15 mouse cellular contexts compared by ENCODE assay signal in the genomic region with DNA sequence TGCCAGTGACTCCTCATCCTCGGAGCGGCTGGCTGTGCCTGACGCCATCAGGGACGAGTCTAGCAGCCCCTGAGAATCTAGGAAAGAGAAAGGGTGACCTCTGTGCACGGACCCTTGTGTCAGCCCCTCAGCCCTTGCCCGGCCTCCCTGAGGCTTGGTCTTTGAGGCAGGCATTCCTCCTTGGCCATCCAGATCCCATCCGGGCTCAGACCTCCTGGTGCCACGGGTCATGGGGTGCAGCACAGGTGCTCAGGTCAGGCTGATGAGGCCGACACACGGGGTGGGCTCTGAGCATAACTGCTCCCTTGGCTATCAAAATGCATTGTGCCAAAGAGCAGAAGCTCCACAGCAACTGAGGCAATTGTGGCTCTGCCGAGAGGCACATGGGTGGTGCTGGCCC. TPM values are rescaled to one million over a fixed set of nuclear protein-coding genes. Genes with fewer than 3 reads are reported as not detected.
DNase-seq lines count a peak whose midpoint lies in the region; ATAC-seq and TF ChIP-seq lines count a peak whose summit lies in the region.
"Had no signal": no experiment of that assay in that cellular context is flagged by ENCODE, and none has a peak within 500 bp of the region (broad histone marks: within the 10 kb centered on the region; RNA-seq: fewer than 3 reads in every experiment).

No protein-coding gene starts in this region.

- H3K9ac ChIP-seq in kidney, embryonic 15.5 days = no peak overlapping the region
- H3K9ac ChIP-seq: embryonic facial prominence, embryonic 12.5 days; hindbrain, embryonic 15.5 days; liver, postnatal 0 days had no signal

- peak overlapping the region; percentile 21 for H3ac ChIP-seq in C2C12 (ENCODE audit: control insufficient read depth, insufficient read length, low read depth)

- peak overlapping the region; percentile 87 for H3K27ac ChIP-seq in heart, embryonic 10.5 days
- H3K27ac ChIP-seq in kidney, embryonic 15.5 days = peak overlapping the region; percentile 66
- H3K27ac ChIP-seq: embryonic facial prominence, embryonic 12.5 days; forebrain, embryonic 10.5 days; hindbrain, embryonic 15.5 days had no signal

- H3K36me3 ChIP-seq in heart, embryonic 10.5 days = peaks cover 49% of the 10 kb centered on the region
- H3K36me3 ChIP-seq in kidney, embryonic 15.5 days = peaks cover 44% of the 10 kb centered on the region
- peaks cover 46% of the 10 kb centered on the region for H3K36me3 ChIP-seq in C2C12 (ENCODE audit: control insufficient read depth, insufficient read depth)
- peaks cover 54% of the 10 kb centered on the region for H3K36me3 ChIP-seq in E14TG2a.4 (ENCODE audit: insufficient read depth, low read length)

- H3K4me2 ChIP-seq in kidney, embryonic 15.5 days = 0 out of 2 replicates have a peak overlapping the region, but pooled peaks have one; percentile 21

- TF ChIP-seq CTCF in C2C12 (IDR thresholded peaks at IDR 0.05; ENCODE audit: control insufficient read depth, insufficient read depth, insufficient read length) = no peak
- TF ChIP-seq CTCF in E14TG2a.4 (conservative IDR thresholded peaks at IDR 0.05; ENCODE audit: low read length) = no peak

- H3K4me3 ChIP-seq in heart, embryonic 10.5 days = peak overlapping the region; percentile 37
- H3K4me3 ChIP-seq in kidney, embryonic 15.5 days (replicated peaks) = no peak overlapping the region
- H3K4me3 ChIP-seq in C2C12 (ENCODE audit: insufficient read depth, poor library complexity, severe bottlenecking) = no peak overlapping the region
- peak overlapping the region; percentile 58 for H3K4me3 ChIP-seq in E14TG2a.4 (replicated peaks; ENCODE audit: low read length)
- H3K4me3 ChIP-seq: embryonic facial prominence, embryonic 12.5 days; hindbrain, embryonic 15.5 days had no signal

- H3K79me2 ChIP-seq in C2C12 (ENCODE audit: control insufficient read depth, insufficient read depth) = peaks cover 25% of the 10 kb centered on the region

- DNase-seq in heart, embryonic 10.5 days (ENCODE audit: low spot score) = no peak
- no peak for DNase-seq in heart, adult 9 months (ENCODE audit: low spot score in 2 of 2)
- no peak for DNase-seq in kidney, adult 8-10 months
- no peak for DNase-seq in lung, postnatal 36 days
- DNase-seq in lung, adult 18-20 months = no peak
- DNase-seq: adrenal gland, adult 8-10 months; kidney, adult 2 months; layer of hippocampus, adult 9-11 months; liver, postnatal 0 days had no signal

- H3K27me3 ChIP-seq in heart, embryonic 10.5 days (ENCODE audit: insufficient read depth, poor library complexity, severe bottlenecking) = no peaks in the 10 kb centered on the region
- H3K27me3 ChIP-seq in kidney, embryonic 15.5 days = no peaks in the 10 kb centered on the region
- no peaks in the 10 kb centered on the region for H3K27me3 ChIP-seq in C2C12 (ENCODE audit: control insufficient read depth, insufficient read depth, insufficient read length)
- H3K27me3 ChIP-seq in E14TG2a.4 (ENCODE audit: insufficient read depth, low read length) = no peaks in the 10 kb centered on the region
- H3K27me3 ChIP-seq: embryonic facial prominence, embryonic 12.5 days; hindbrain, embryonic 15.5 days had no signal

- peaks cover 3% of the 10 kb centered on the region for H3K79me3 ChIP-seq in C2C12 (ENCODE audit: low read depth)

- peaks cover 53% of the 10 kb centered on the region for H3K4me1 ChIP-seq in heart, embryonic 10.5 days
- peaks cover 46% of the 10 kb centered on the region for H3K4me1 ChIP-seq in kidney, embryonic 15.5 days
- H3K4me1 ChIP-seq in E14TG2a.4 (replicated peaks; ENCODE audit: low read depth, low read length) = peaks cover 66% of the 10 kb centered on the region

- 88% methylated on average over 11 of the region's 11 CpGs for WGBS in heart, embryonic 10.5 days
- WGBS in kidney, embryonic 15.5 days = 87% methylated on average over 11 of the region's 11 CpGs

- no peak for ATAC-seq in kidney, embryonic 15.5 days (replicated peaks; ENCODE audit: low FRiP score)
- ATAC-seq: liver, postnatal 0 days had no signal

- H3K9me3 ChIP-seq in heart, embryonic 10.5 days = no peaks in the 10 kb centered on the region
- no peaks in the 10 kb centered on the region for H3K9me3 ChIP-seq in kidney, embryonic 15.5 days (replicated peaks)
- H3K9me3 ChIP-seq in E14TG2a.4 (ENCODE audit: low read length) = no peaks in the 10 kb centered on the region
- H3K9me3 ChIP-seq: embryonic facial prominence, embryonic 12.5 days; forebrain, embryonic 10.5 days; hindbrain, embryonic 15.5 days had no signal

TF ChIP-seq in C2C12, 6 proteins besides CTCF, POLR2A, EP300 and RAD21:
- TF ChIP-seq FOSL1 (IDR thresholded peaks at IDR 0.05; ENCODE audit: insufficient read depth, low read length, poor library complexity, severe bottlenecking) = no peak
- TF ChIP-seq MYOG (IDR thresholded peaks at IDR 0.05; ENCODE audit: control insufficient read depth, extremely low read depth, insufficient read length) = no peak
- no peak for TF ChIP-seq MAX (IDR thresholded peaks at IDR 0.05)
- TF ChIP-seq CEBPB (IDR thresholded peaks at IDR 0.05; ENCODE audit: low read depth) = no peak

RNA-seq across cellular contexts. Expression of gene Mcrs1, which starts 1.8 kb away (rescaled TPM):
- polyA plus RNA-seq in heart, embryonic 10.5 days (2016; fragmentation: Nextera tagmentation; extraction: Ambion mirVana) = 174 and 196 TPM in 2 replicates
- 149 and 172 TPM in 2 replicates for polyA plus RNA-seq in kidney, embryonic 15.5 days (2015; fragmentation: Nextera tagmentation; extraction: Ambion mirVana)
- polyA plus RNA-seq in C2C12 (2012; fragmentation: generic; extraction: Trizol) = 118 TPM

RNA-seq across cellular contexts. Expression of gene Kcnh3, which starts 25.3 kb away (rescaled TPM):
- 0.27 and 0.28 TPM in 2 replicates for polyA plus RNA-seq in heart, embryonic 10.5 days (2016; fragmentation: Nextera tagmentation; extraction: Ambion mirVana)
- polyA plus RNA-seq in kidney, embryonic 15.5 days (2015; fragmentation: Nextera tagmentation; extraction: Ambion mirVana) = 0.44 and 0.51 TPM in 2 replicates
- polyA plus RNA-seq in C2C12 (2012; fragmentation: generic; extraction: Trizol) = 0.04 TPM
- polyA plus RNA-seq: forebrain, embryonic 10.5 days had no signal

RNA-seq across cellular contexts. Expression of gene Prpf40b, which starts 44.9 kb away (rescaled TPM):
- polyA plus RNA-seq in heart, embryonic 10.5 days (2016; fragmentation: Nextera tagmentation; extraction: Ambion mirVana) = 40.0 and 54.7 TPM in 2 replicates
- 56.4 and 66.5 TPM in 2 replicates for polyA plus RNA-seq in kidney, embryonic 15.5 days (2015; fragmentation: Nextera tagmentation; extraction: Ambion mirVana)
- polyA plus RNA-seq in C2C12 (2012; fragmentation: generic; extraction: Trizol) = 24.7 TPM

RNA-seq across cellular contexts. Expression of gene Fam186b, which starts 45.8 kb away (rescaled TPM):
- polyA plus RNA-seq in heart, embryonic 10.5 days (2016; fragmentation: Nextera tagmentation; extraction: Ambion mirVana) = 0.19 and 0.37 TPM in 2 replicates
- 0.21 and 0.43 TPM in 2 replicates for polyA plus RNA-seq in kidney, embryonic 15.5 days (2015; fragmentation: Nextera tagmentation; extraction: Ambion mirVana)
- polyA plus RNA-seq in C2C12 (2012; fragmentation: generic; extraction: Trizol) = not detected
- polyA plus RNA-seq: liver, postnatal 0 days had no signal

Comparison
In these comparisons a context has a peak if more than half of its experiments do, and no peak if none do; other contexts are left out.
1. H3K4me3 ChIP-seq: peak in heart, embryonic 10.5 days (single experiment) and E14TG2a.4 (single experiment); none in kidney, embryonic 15.5 days (single experiment) and C2C12 (single experiment).